Mouse (Mus musculus): ENCODE data around the gene Dnah7c.
"Not testable (repeated sequence)": the region's sequence is repeated elsewhere in the genome, so short reads cannot be mapped to it uniquely, and the experiment has no call there.

Dnah7c gene

GRCm38 (mm10) chr1:46425137-46425925 lies at the start of gene Dnah7c:
Gene Dnah7c, plus strand, starts transcription at chr1:46425592.
- no peak for DNase-seq (ENCODE audit: low spot score in 2 of 2)

- DNase-seq (ENCODE audit: low spot score in 2 of 2), result not testable (repeated sequence)
These were observed 44.8 kb upstream of the Dnah7c start for GRCm38 (mm10) chr1:46380641-46381040.

- DNase-seq (ENCODE audit: low spot score in 2 of 2), result not testable (repeated sequence)
These were observed 30.6 kb upstream of the Dnah7c start for GRCm38 (mm10) chr1:46394681-46395297.

GRCm38 (mm10) chr1:46408324-46409115 lies 16.9 kb upstream of the Dnah7c start:
- DNase-seq (ENCODE audit: low spot score in 2 of 2), result no peak

- DNase-seq (ENCODE audit: low spot score in 2 of 2), result not testable (repeated sequence)
These were observed 10.6 kb upstream of the Dnah7c start for GRCm38 (mm10) chr1:46414798-46415197.

- not testable (repeated sequence) for DNase-seq (ENCODE audit: low spot score in 2 of 2)
These were observed 8.4 kb upstream of the Dnah7c start for GRCm38 (mm10) chr1:46416946-46417345.

GRCm38 (mm10) chr1:46418966-46419365 lies 6.4 kb upstream of the Dnah7c start:
- not testable (repeated sequence) for DNase-seq (ENCODE audit: low spot score in 2 of 2)

- DNase-seq (ENCODE audit: low spot score in 2 of 2), result no peak
These were observed 3.0 kb downstream of the Dnah7c start for GRCm38 (mm10) chr1:46428401-46428800.

- not testable (repeated sequence) for DNase-seq (ENCODE audit: low spot score in 2 of 2)
These were observed 89.3 kb downstream of the Dnah7c start for GRCm38 (mm10) chr1:46514671-46515070.

- no peak for DNase-seq (ENCODE audit: low spot score in 2 of 2)
These were observed 95.6 kb downstream of the Dnah7c start for GRCm38 (mm10) chr1:46521032-46521431.

GRCm38 (mm10) chr1:46526537-46526936 lies 101.1 kb downstream of the Dnah7c start:
- not testable (repeated sequence) for DNase-seq (ENCODE audit: low spot score in 2 of 2)

GRCm38 (mm10) chr1:46544812-46545421 lies 119.5 kb downstream of the Dnah7c start:
- no peak for DNase-seq (ENCODE audit: low spot score in 2 of 2)

GRCm38 (mm10) chr1:46580385-46580784 lies 155.0 kb downstream of the Dnah7c start:
- no peak for DNase-seq (ENCODE audit: low spot score in 2 of 2)

- DNase-seq (ENCODE audit: low spot score in 2 of 2), result not testable (repeated sequence)
These were observed 168.4 kb downstream of the Dnah7c start for GRCm38 (mm10) chr1:46593826-46594225.

- not testable (repeated sequence) for DNase-seq (ENCODE audit: low spot score in 2 of 2)
These were observed 171.0 kb downstream of the Dnah7c start for GRCm38 (mm10) chr1:46596343-46596742.

GRCm38 (mm10) chr1:46620331-46620730 lies 194.9 kb downstream of the Dnah7c start:
- no peak for DNase-seq (ENCODE audit: low spot score in 2 of 2)

GRCm38 (mm10) chr1:46625914-46626313 lies 200.5 kb downstream of the Dnah7c start:
- not testable (repeated sequence) for DNase-seq (ENCODE audit: low spot score in 2 of 2)

- not testable (repeated sequence) for DNase-seq (ENCODE audit: low spot score in 2 of 2)
These were observed 224.4 kb downstream of the Dnah7c start for GRCm38 (mm10) chr1:46649821-46650220.

- not testable (repeated sequence) for DNase-seq (ENCODE audit: low spot score in 2 of 2)
These were observed 227.3 kb downstream of the Dnah7c start for GRCm38 (mm10) chr1:46652721-46653120.

GRCm38 (mm10) chr1:46724810-46725209 lies 299.4 kb downstream of the Dnah7c start:
- DNase-seq (ENCODE audit: low spot score in 2 of 2), result not testable (repeated sequence)

- no peak for DNase-seq (ENCODE audit: low spot score in 2 of 2)
These were observed 299.9 kb downstream of the Dnah7c start for GRCm38 (mm10) chr1:46725266-46725665.

GRCm38 (mm10) chr1:46725719-46726118 lies 300.3 kb downstream of the Dnah7c start:
- DNase-seq (ENCODE audit: low spot score in 2 of 2), result not testable (repeated sequence)

Measured in spleen, postnatal 10 days (tissue).